Mouse (Mus musculus) layer of hippocampus, adult 11-12 months (tissue): Measurements from ENCODE around the gene Spag5.

Experiments used
- DNase-seq: peaks from one replicate; pipeline ENCODE4 v3.0.0; 2022; ENCODE audit warnings: low spot score

Gene Spag5

DNA sequence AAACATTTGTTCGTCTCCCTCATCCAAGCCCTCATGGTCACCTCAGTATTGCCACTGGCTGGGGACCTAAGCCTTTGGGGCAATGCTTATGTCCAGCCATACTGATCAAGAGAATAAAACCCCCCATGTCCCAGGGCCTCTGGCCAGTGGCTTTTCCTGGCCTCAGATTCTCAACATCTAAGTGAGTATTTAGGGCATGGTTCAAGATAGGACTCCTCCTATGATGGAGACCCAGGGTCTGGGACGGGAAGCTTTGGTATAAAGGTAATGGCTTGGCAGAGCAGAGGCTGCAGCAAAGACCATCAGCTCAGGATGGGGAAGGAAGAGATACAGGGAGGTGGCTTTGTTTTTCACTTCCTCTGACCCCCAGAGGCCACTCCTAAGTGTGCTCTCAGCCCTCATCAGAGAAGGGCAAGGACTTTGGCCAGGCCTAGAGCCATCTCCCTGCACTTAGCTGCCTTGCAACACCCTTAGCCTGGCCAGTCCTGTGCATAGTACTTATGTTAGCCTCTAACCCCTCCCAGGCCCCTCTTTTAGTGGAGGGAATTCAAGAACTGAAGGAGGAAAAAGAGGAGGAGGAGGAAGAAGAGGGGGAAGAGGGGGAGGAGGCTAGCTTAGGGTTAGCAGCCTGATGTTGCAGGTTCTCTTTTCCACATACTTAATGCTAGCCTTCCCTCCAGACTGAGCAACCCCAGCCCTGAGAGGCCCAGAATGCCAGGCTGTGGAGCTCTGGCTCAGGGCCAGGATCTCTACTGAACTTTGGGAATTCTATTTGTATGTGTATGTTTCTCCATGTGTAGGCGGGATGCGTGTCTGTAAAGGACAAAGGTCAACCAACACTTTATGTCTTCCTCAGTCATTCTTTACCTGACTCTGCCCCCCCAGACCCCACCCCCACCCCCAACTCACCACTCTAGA, 48.4 kb downstream of the Spag5 start:
- no peak for DNase-seq

GRCm38 (mm10) chr11:78353081-78353480, 51.8 kb downstream of the Spag5 start:
- DNase-seq: no peak

DNA sequence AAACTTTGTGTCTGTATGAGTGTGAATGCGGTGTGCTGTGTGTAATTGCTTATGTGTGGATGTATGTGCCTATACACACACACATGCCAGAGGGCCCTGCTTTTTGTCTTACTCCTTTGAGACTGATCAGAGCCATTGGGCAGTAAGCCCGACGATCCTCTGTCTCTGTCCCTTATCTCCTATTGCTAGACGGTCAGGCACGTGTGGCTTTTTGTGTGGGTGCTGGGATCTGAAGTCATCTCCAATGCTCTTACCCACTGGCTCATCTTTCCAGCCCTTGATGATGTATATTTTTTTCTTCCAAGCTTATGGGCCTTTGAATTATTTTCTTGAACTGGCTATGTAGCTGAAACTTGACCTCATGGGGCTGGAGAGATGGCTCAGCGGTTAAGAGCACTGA, 53.6 kb downstream of the Spag5 start:
- DNase-seq: no peak

DNA sequence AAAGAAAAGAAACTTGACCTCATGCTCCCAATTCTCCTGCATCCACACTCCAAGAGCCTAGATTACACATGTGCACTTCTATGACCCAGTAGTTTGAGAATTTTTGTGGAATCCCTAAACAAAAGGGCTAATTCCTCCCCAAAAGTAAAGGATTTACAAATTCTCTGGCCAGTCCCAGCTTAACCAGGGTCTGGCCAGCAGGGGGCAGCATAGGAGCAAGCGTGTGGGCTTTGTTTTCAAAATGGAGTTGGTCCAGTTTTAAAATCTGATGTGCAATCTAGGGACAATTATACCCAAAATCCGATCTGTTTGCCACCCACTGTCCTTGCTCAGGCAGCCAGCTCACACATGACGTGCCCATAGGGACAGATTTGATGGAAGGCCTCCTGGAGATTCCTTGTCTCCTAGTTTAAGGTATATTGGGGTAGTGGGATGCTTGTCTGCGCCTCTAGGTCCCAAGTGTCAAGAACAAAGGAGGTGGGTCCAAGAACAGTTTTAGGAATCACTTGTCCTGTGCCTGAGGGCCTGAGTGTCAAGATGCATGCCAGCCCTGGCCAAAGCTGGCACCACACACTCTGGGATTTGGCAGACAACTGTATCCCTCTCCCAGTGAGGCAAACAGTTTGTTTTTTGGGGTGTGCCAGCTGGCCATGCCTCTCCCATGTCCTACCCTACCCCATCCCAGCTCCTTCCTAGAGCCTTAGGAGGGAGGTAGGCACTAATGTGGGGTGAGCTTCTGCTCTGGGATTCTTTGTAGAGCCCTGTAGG, 54.3 kb downstream of the Spag5 start:
- peak; percentile 63 for DNase-seq

GRCm38 (mm10) chr11:78358330-78359007, 57.1 kb downstream of the Spag5 start:
- no peak for DNase-seq

DNA sequence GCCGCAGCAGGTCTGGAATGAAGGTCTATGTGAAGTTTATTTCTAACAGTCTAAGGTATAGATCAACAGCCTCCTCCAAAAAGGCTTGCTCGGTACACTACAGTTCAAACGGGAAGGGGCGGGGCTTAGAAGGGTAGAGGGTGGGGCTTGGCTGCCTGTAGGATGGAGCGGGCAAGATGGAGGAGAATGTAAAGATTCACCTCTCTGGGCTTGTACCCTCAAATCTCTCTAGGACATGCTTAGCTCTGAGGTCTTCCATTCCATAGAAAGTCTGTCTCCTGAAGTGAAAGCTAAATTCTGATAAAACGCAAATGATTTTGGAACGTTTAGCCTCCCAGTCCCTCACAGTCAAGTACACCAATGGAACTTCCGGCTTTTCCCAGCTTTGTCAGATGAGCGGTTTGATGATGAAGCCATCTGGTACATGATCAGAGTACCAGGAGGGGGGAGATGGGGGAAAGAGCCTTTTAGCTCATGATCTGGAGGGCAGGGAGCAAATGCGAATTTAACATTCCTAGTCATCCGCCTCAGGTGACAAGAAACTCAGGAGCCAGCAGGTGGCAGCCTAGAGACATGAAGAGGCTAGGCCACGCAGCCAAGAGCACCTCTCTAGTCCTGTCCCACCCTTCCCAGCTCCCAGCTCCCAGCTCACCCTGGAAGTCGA, 58.9 kb downstream of the Spag5 start:
- DNase-seq: peak; percentile 80

DNA sequence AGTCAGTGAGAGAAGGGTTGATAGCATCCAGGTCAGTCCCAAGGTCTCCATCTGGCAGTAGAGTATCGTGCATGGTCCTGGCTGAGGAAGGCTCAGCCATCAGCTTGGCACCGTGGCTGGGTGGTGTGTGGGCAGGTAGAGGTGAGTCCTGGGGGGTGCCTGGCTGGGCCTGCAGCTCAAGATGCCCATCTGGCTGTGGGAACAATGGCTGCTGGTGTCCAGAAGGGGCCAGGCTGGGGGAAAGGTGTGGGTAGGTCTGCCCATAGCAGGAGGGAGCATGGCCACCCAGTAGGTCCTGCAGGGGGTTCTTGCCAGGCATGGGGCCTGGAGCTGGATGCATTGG, 59.4 kb downstream of the Spag5 start:
- DNase-seq: no peak

DNA sequence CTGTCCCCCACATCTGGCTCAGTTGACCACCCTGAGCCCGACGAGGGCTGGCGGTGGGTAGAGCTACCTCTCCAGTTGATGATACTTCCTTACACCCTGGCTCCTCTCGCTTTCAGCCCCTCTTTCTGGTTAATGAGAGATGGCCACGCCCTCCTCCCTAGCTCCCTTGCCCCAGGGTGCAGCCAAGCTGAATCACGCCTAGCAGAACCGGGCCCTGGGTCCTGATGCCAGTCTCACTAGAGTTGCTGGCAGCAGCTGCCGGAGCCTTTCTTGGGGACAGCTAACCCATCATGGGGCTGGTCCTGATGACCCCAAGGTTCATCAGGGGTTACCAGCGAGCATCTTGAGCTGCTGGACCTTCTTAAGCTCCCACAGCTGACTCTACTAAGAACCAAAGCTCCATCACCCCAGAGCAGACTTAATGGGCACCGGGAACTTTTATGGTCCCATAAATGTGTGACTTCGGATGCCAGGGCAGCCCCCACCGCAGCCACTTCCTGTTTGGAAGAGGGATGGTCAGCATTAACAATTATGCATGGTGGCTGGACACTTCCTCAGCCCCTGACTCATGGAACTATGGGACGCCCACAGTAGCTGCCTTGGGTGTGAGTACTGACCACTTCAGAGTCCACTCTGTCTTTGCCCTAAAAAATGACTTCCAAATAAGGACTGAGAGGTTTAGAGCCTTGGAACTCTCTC, 62.1 kb downstream of the Spag5 start:
- DNase-seq: no peak

GRCm38 (mm10) chr11:78364103-78364502, 62.8 kb downstream of the Spag5 start:
- no peak for DNase-seq

DNA sequence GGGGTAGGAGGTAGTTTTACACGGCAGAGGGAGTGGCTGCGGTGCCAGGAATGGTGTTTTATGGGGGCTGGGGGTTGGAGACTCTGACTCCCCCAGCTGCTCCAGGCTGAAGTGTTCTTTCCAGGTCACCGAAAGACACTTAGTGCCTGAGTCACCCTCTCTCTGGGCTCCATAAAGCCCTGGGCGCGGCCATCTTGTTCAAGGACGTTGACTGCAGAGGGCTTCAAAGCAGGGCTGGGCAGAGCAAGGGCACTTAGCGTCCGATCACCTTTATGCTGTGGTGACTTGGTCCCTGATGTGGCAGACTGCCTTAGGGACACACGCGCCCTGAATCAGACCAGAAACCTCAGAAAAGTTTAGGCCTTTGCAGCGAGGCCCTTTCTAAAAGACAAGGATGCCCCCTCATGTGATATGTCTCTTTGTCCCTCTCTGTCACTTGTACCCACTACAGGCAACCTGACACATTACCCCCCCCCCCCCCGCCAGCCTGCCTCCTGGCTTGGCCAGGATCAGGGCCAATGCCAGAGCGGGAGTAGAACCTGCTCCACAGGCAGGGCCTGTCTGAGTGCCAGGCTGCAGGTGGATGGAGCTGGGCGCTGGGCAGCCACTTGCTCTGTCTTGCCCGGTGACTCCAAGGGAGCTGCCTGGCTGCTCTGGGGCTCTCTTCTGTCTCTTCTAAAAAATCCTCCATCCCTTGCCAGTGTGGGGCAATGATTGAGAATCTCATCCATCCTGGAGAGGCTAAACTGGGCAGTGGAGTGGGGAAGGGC, 66.3 kb downstream of the Spag5 start:
- DNase-seq: no peak

GRCm38 (mm10) chr11:78370389-78370788, 69.1 kb downstream of the Spag5 start:
- DNase-seq: no peak

DNA sequence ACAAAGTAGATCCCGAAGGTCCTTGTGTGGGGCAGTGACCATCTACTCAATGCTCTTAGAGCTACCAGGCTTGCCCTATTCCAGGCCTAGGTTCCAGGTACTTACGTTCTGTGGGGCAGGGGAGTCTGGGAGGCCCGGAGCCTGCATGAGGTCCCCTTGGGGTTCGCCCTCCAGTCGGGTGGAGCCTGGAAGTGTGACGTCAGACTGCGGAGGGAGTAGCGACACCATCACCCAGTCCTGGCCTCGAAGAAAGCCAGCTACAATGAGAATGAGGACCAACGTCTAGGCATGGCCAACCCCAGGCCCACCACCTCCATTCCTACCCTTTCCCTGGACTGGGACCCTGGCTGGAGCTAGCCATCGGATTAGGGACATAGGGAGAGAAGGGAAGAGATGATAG, 70.4 kb downstream of the Spag5 start:
- no peak for DNase-seq
